Mouse (Mus musculus) liver, postnatal 0 days (tissue): Measurements from ENCODE around the gene Pik3r6.

Experiments
- CTCF ChIP-seq: sonication (generic); IDR thresholded peaks from 2 replicates; pipeline ENCODE4 v1.5.1; 2016; ENCODE audit warnings: antibody characterized with exemption, low read depth
- EP300 ChIP-seq: IDR thresholded peaks from 2 replicates; pipeline ENCODE4 v1.6.1; 2016; ENCODE audit warnings: antibody characterized with exemption, low read depth, mild to moderate bottlenecking

DNA sequence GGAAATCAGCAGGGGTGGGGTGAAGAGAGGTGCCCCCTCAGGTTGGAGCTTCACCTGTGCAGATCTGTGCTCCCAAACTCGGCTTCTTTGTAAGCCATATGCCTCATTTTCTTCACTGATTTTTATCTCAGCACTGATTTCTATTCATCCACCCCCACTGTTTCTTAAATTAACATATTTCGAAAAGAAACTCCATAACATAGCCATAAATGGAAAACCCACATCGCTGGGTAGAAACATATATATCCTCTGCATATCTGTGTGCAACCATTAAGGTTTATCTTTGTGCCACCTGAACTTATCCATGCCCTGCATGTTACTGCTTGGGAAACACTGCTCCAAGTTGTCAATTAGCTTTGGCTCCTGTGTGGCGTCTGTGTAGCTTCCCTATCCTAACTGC, 23.6 kb downstream of the Pik3r6 start:
- TF ChIP-seq EP300 = no peak
- no peak for TF ChIP-seq CTCF
